8 mouse cellular contexts compared by ENCODE assay signal in genomic region chr7:27541922-27542321, GRCm38 (mm10). TPM values are rescaled to one million over a fixed set of nuclear protein-coding genes. Genes with fewer than 3 reads are reported as not detected.
DNase-seq lines count a peak whose midpoint lies in the region; ATAC-seq and TF ChIP-seq lines count a peak whose summit lies in the region.

No protein-coding gene starts in this region.

- no peak for TF ChIP-seq CTCF in embryonic fibroblast, embryonic 13.5 days (IDR thresholded peaks at IDR 0.05; ENCODE audit: borderline replicate concordance, insufficient read depth, low read length)

- H3K27me3 ChIP-seq in lung, embryonic 15.5 days: no peaks in the 10 kb centered on the region
- no peaks in the 10 kb centered on the region for H3K27me3 ChIP-seq in intestine, embryonic 15.5 days (replicated peaks)
- no peaks in the 10 kb centered on the region for H3K27me3 ChIP-seq in neural tube, embryonic 12.5 days (replicated peaks)

- no peak for TF ChIP-seq POLR2A in embryonic fibroblast, embryonic 13.5 days (IDR thresholded peaks at IDR 0.05; ENCODE audit: low read depth, low read length)

- H3K27ac ChIP-seq in lung, embryonic 15.5 days: no peak overlapping the region
- H3K27ac ChIP-seq in embryonic fibroblast, embryonic 13.5 days (ENCODE audit: insufficient read depth, low read length): no peak overlapping the region
- H3K27ac ChIP-seq in intestine, embryonic 15.5 days: no peak overlapping the region
- no peak overlapping the region for H3K27ac ChIP-seq in neural tube, embryonic 12.5 days

- no peak for DNase-seq in lung, postnatal 10 days
- no peak for DNase-seq in cerebellum, adult 18-20 months
- no peak for DNase-seq in frontal cortex, postnatal 10 days (ENCODE audit: low spot score in 2 of 2)
- DNase-seq in right cerebral cortex, adult 2 months (ENCODE audit: low spot score in 2 of 2): no peak

- H3K4me3 ChIP-seq in lung, embryonic 15.5 days: peak overlapping the region; percentile 45
- peak overlapping the region; percentile 44 for H3K4me3 ChIP-seq in embryonic fibroblast, embryonic 13.5 days (ENCODE audit: insufficient read depth, low read length)
- H3K4me3 ChIP-seq in intestine, embryonic 15.5 days (replicated peaks): peak overlapping the region; percentile 42
- peak overlapping the region; percentile 50; the same call in 1 of the 2 replicates for H3K4me3 ChIP-seq in neural tube, embryonic 12.5 days

- whole genome bisulfite sequencing in lung, embryonic 15.5 days: 54% methylated on average over 5 of the region's 5 CpGs
- WGBS in intestine, embryonic 15.5 days: 65% methylated on average over 5 of the region's 5 CpGs
- WGBS in neural tube, embryonic 12.5 days: 69% methylated on average over 5 of the region's 5 CpGs

- ATAC-seq in lung, embryonic 15.5 days (ENCODE audit: borderline replicate concordance, extremely low read depth, low FRiP score, low TSS enrichment): no peak
- ATAC-seq in intestine, embryonic 15.5 days: no peak
- no peak for ATAC-seq in neural tube, embryonic 12.5 days (ENCODE audit: low FRiP score, low read depth)

- no peaks in the 10 kb centered on the region for H3K36me3 ChIP-seq in lung, embryonic 15.5 days
- H3K36me3 ChIP-seq in intestine, embryonic 15.5 days: no peaks in the 10 kb centered on the region
- peaks cover 31% of the 10 kb centered on the region for H3K36me3 ChIP-seq in neural tube, embryonic 12.5 days

- peaks cover 18% of the 10 kb centered on the region for H3K4me1 ChIP-seq in lung, embryonic 15.5 days
- no peaks in the 10 kb centered on the region for H3K4me1 ChIP-seq in embryonic fibroblast, embryonic 13.5 days (ENCODE audit: control insufficient read depth, insufficient read depth, low read length)
- peaks cover 9% of the 10 kb centered on the region; the same call in 1 of the 2 replicates for H3K4me1 ChIP-seq in intestine, embryonic 15.5 days (replicated peaks)
- peaks cover 11% of the 10 kb centered on the region for H3K4me1 ChIP-seq in neural tube, embryonic 12.5 days

- H3K9ac ChIP-seq in lung, embryonic 15.5 days: peak overlapping the region; percentile 53
- H3K9ac ChIP-seq in intestine, embryonic 15.5 days: peak overlapping the region; percentile 61
- peak overlapping the region; percentile 65 for H3K9ac ChIP-seq in neural tube, embryonic 12.5 days

- H3K4me2 ChIP-seq in lung, embryonic 15.5 days: peak overlapping the region; percentile 91
- H3K4me2 ChIP-seq in intestine, embryonic 15.5 days (replicated peaks): peak overlapping the region; percentile 79
- peak overlapping the region; percentile 74 for H3K4me2 ChIP-seq in neural tube, embryonic 12.5 days (replicated peaks)

- H3K9me3 ChIP-seq in lung, embryonic 15.5 days: no peaks in the 10 kb centered on the region
- no peaks in the 10 kb centered on the region for H3K9me3 ChIP-seq in intestine, embryonic 15.5 days
- H3K9me3 ChIP-seq in neural tube, embryonic 12.5 days: no peaks in the 10 kb centered on the region

RNA-seq across cellular contexts. Expression of gene Pld3, which starts 11.1 kb away (rescaled TPM):
- polyA plus RNA-seq in lung, embryonic 15.5 days (2015; fragmentation: Nextera tagmentation; extraction: Ambion mirVana): 74.8 and 78.3 TPM in 2 replicates
- polyA plus RNA-seq in embryonic fibroblast, embryonic 13.5 days (2011; ENCODE audit: insufficient read length, low read depth, missing spikeins): 195 and 211 TPM in 2 replicates
- polyA plus RNA-seq in intestine, embryonic 15.5 days (2015; fragmentation: Nextera tagmentation; extraction: Ambion mirVana): 64.5 and 65.0 TPM in 2 replicates
- 90.8 and 91.3 TPM in 2 replicates for polyA plus RNA-seq in neural tube, embryonic 12.5 days (2016; fragmentation: Nextera tagmentation; extraction: Ambion mirVana)

RNA-seq across cellular contexts. Expression of gene 2310022A10Rik, which starts 11.1 kb away (rescaled TPM):
- 24.0 and 24.8 TPM in 2 replicates for polyA plus RNA-seq in lung, embryonic 15.5 days (2015; fragmentation: Nextera tagmentation; extraction: Ambion mirVana)
- polyA plus RNA-seq in embryonic fibroblast, embryonic 13.5 days (2011; ENCODE audit: insufficient read length, low read depth, missing spikeins): 12.6 and 14.0 TPM in 2 replicates
- 21.7 and 24.1 TPM in 2 replicates for polyA plus RNA-seq in intestine, embryonic 15.5 days (2015; fragmentation: Nextera tagmentation; extraction: Ambion mirVana)
- polyA plus RNA-seq in neural tube, embryonic 12.5 days (2016; fragmentation: Nextera tagmentation; extraction: Ambion mirVana): 31.8 and 36.0 TPM in 2 replicates

RNA-seq across cellular contexts. Expression of gene Hipk4, which starts 18.9 kb away (rescaled TPM):
- polyA plus RNA-seq in lung, embryonic 15.5 days (2015; fragmentation: Nextera tagmentation; extraction: Ambion mirVana): 0.87 and 0.92 TPM in 2 replicates
- polyA plus RNA-seq in embryonic fibroblast, embryonic 13.5 days (2011; ENCODE audit: insufficient read length, low read depth, missing spikeins): 1.1 and 1.5 TPM in 2 replicates
- 0.35 and 0.54 TPM in 2 replicates for polyA plus RNA-seq in intestine, embryonic 15.5 days (2015; fragmentation: Nextera tagmentation; extraction: Ambion mirVana)
- 0.44 and 0.54 TPM in 2 replicates for polyA plus RNA-seq in neural tube, embryonic 12.5 days (2016; fragmentation: Nextera tagmentation; extraction: Ambion mirVana)

RNA-seq across cellular contexts. Expression of gene Prx, which starts 42.8 kb away (rescaled TPM):
- polyA plus RNA-seq in lung, embryonic 15.5 days (2015; fragmentation: Nextera tagmentation; extraction: Ambion mirVana): 7.2 and 8.7 TPM in 2 replicates
- polyA plus RNA-seq in embryonic fibroblast, embryonic 13.5 days (2011; ENCODE audit: insufficient read length, low read depth, missing spikeins): 5.4 and 5.6 TPM in 2 replicates
- 2.7 and 3.2 TPM in 2 replicates for polyA plus RNA-seq in intestine, embryonic 15.5 days (2015; fragmentation: Nextera tagmentation; extraction: Ambion mirVana)
- 2.2 and 2.8 TPM in 2 replicates for polyA plus RNA-seq in neural tube, embryonic 12.5 days (2016; fragmentation: Nextera tagmentation; extraction: Ambion mirVana)

RNA-seq across cellular contexts. Expression of gene Akt2, which starts 49.4 kb away (rescaled TPM):
- 89.6 and 98.5 TPM in 2 replicates for polyA plus RNA-seq in lung, embryonic 15.5 days (2015; fragmentation: Nextera tagmentation; extraction: Ambion mirVana)
- polyA plus RNA-seq in embryonic fibroblast, embryonic 13.5 days (2011; ENCODE audit: insufficient read length, low read depth, missing spikeins): 84.5 and 98.2 TPM in 2 replicates
- 68.4 and 71.1 TPM in 2 replicates for polyA plus RNA-seq in intestine, embryonic 15.5 days (2015; fragmentation: Nextera tagmentation; extraction: Ambion mirVana)
- polyA plus RNA-seq in neural tube, embryonic 12.5 days (2016; fragmentation: Nextera tagmentation; extraction: Ambion mirVana): 74.8 and 78.2 TPM in 2 replicates
